Mouse (Mus musculus): ENCODE measurements at regions not wholly inside any gene's neighbourhood (a gene's known extent, or its start where the extent isn't known, plus 50 kb on each side); places are given as distances from the start of the nearest gene placed in this dataset.

GRCm38 (mm10) chr2:160421216-160421911 is 54.5 kb upstream of the Mafb start:
- WGBS, result 23% methylated on average over 13 of the region's 13 CpGs
- Histone ChIP-seq H3K4me1 (replicated peaks) (peaks cover 10% of the 10 kb centered on the region), H3K9me3 (replicated peaks) (no peaks in the 10 kb centered on the region), H3K27ac (no peak overlapping the region), H3K9ac (no peak overlapping the region), H3K27me3 (no peaks in the 10 kb centered on the region), H3K4me2 (peak overlapping the region; percentile 47), H3K4me3 (no peak overlapping the region), H3K36me3 (no peaks in the 10 kb centered on the region)
- no peak; the same call in 1 of the 2 replicates for ATAC-seq (replicated peaks; ENCODE audit: insufficient number of reproducible peaks, insufficient read depth, low FRiP score, low read depth)

GRCm38 (mm10) chr2:160424491-160424890 is 57.6 kb upstream of the Mafb start:
- Histone ChIP-seq H3K9me3 (replicated peaks) (no peaks in the 10 kb centered on the region), H3K4me1 (replicated peaks) (peaks cover 10% of the 10 kb centered on the region), H3K27me3 (no peaks in the 10 kb centered on the region), H3K27ac (no peak overlapping the region), H3K9ac (no peak overlapping the region), H3K4me3 (no peak overlapping the region), H3K4me2 (no peak overlapping the region), H3K36me3 (no peaks in the 10 kb centered on the region)
- WGBS, result 86% methylated on average over 7 of the region's 7 CpGs
- ATAC-seq (replicated peaks; ENCODE audit: insufficient number of reproducible peaks, insufficient read depth, low FRiP score, low read depth), result no peak

- 57% methylated on average over 10 of the region's 10 CpGs for WGBS
- Histone ChIP-seq H3K9me3 (replicated peaks) (no peaks in the 10 kb centered on the region), H3K36me3 (no peaks in the 10 kb centered on the region), H3K4me3 (no peak overlapping the region), H3K4me1 (replicated peaks) (0 out of 2 replicates have a peak, but pooled peaks cover 2% of the 10 kb centered on the region), H3K27ac (no peak overlapping the region), H3K4me2 (no peak overlapping the region), H3K27me3 (no peaks in the 10 kb centered on the region), H3K9ac (no peak overlapping the region)
- ATAC-seq (replicated peaks; ENCODE audit: insufficient number of reproducible peaks, insufficient read depth, low FRiP score, low read depth), result no peak
These were observed 60.6 kb upstream of the Mafb start for GRCm38 (mm10) chr2:160427431-160427830.

GRCm38 (mm10) chr2:160433252-160433651 is 66.4 kb upstream of the Mafb start:
- peaks cover 19% of the 10 kb centered on the region for H3K4me1 ChIP-seq (replicated peaks)
- H3K4me2 ChIP-seq, result no peak overlapping the region
- H3K36me3 ChIP-seq, result no peaks in the 10 kb centered on the region
- H3K27me3 ChIP-seq, result no peaks in the 10 kb centered on the region
- H3K9me3 ChIP-seq (replicated peaks), result no peaks in the 10 kb centered on the region
- H3K27ac ChIP-seq, result peak overlapping the region; percentile 79
- WGBS, result 31% methylated on average over 10 of the region's 10 CpGs
- no peak overlapping the region for H3K4me3 ChIP-seq
- peak; percentile 79 for ATAC-seq (replicated peaks; ENCODE audit: insufficient number of reproducible peaks, insufficient read depth, low FRiP score, low read depth)
- no peak overlapping the region for H3K9ac ChIP-seq

- Histone ChIP-seq H3K9ac (no peak overlapping the region), H3K4me3 (no peak overlapping the region), H3K4me1 (replicated peaks) (peaks cover 24% of the 10 kb centered on the region), H3K27me3 (no peaks in the 10 kb centered on the region), H3K4me2 (no peak overlapping the region), H3K36me3 (no peaks in the 10 kb centered on the region), H3K27ac (no peak overlapping the region), H3K9me3 (replicated peaks) (no peaks in the 10 kb centered on the region)
- no peak for ATAC-seq (replicated peaks; ENCODE audit: insufficient number of reproducible peaks, insufficient read depth, low FRiP score, low read depth)
- WGBS, result 49% methylated on average over 5 of the region's 5 CpGs
These were observed 67.8 kb upstream of the Mafb start for GRCm38 (mm10) chr2:160434701-160435100.

- H3K4me2 ChIP-seq, result no peak overlapping the region
- H3K4me3 ChIP-seq, result no peak overlapping the region
- no peak overlapping the region for H3K27ac ChIP-seq
- no peaks in the 10 kb centered on the region for H3K36me3 ChIP-seq
- H3K9ac ChIP-seq, result no peak overlapping the region
- no peaks in the 10 kb centered on the region for H3K9me3 ChIP-seq (replicated peaks)
- H3K27me3 ChIP-seq, result no peaks in the 10 kb centered on the region
- ATAC-seq (replicated peaks; ENCODE audit: insufficient number of reproducible peaks, insufficient read depth, low FRiP score, low read depth), result no peak
- 71% methylated on average over 3 of the region's 3 CpGs for WGBS
- peaks cover 26% of the 10 kb centered on the region for H3K4me1 ChIP-seq (replicated peaks)
These were observed 68.8 kb upstream of the Mafb start for GRCm38 (mm10) chr2:160435622-160436021.

- H3K9ac ChIP-seq, result no peak overlapping the region
- 67% methylated on average over 2 of the region's 2 CpGs for WGBS
- H3K4me2 ChIP-seq, result no peak overlapping the region
- H3K4me3 ChIP-seq, result no peak overlapping the region
- no peaks in the 10 kb centered on the region for H3K9me3 ChIP-seq (replicated peaks)
- H3K27me3 ChIP-seq, result peaks cover 7% of the 10 kb centered on the region; the same call in 1 of the 2 replicates
- H3K4me1 ChIP-seq (replicated peaks), result peaks cover 18% of the 10 kb centered on the region
- no peaks in the 10 kb centered on the region for H3K36me3 ChIP-seq
- H3K27ac ChIP-seq, result no peak overlapping the region
- no peak for ATAC-seq (replicated peaks; ENCODE audit: insufficient number of reproducible peaks, insufficient read depth, low FRiP score, low read depth)
These were observed 72.2 kb upstream of the Mafb start for GRCm38 (mm10) chr2:160439028-160439427.

GRCm38 (mm10) chr2:160440236-160440635 is 73.4 kb upstream of the Mafb start:
- Histone ChIP-seq H3K4me2 (no peak overlapping the region), H3K36me3 (no peaks in the 10 kb centered on the region), H3K4me3 (no peak overlapping the region), H3K9ac (no peak overlapping the region), H3K4me1 (replicated peaks) (peaks cover 6% of the 10 kb centered on the region; the same call in 1 of the 2 replicates), H3K9me3 (replicated peaks) (no peaks in the 10 kb centered on the region), H3K27ac (no peak overlapping the region), H3K27me3 (peaks cover 12% of the 10 kb centered on the region; the same call in 1 of the 2 replicates)
- 85% methylated on average over 9 of the region's 9 CpGs for WGBS
- no peak for ATAC-seq (replicated peaks; ENCODE audit: insufficient number of reproducible peaks, insufficient read depth, low FRiP score, low read depth)

GRCm38 (mm10) chr2:160451057-160451456 is 84.2 kb upstream of the Mafb start:
- no peak for ATAC-seq (replicated peaks; ENCODE audit: insufficient number of reproducible peaks, insufficient read depth, low FRiP score, low read depth)
- peaks cover 21% of the 10 kb centered on the region for H3K4me1 ChIP-seq (replicated peaks)
- 18% methylated on average over 8 of the region's 8 CpGs for whole genome bisulfite sequencing
- H3K36me3 ChIP-seq, result no peaks in the 10 kb centered on the region
- peak overlapping the region; percentile 80 for H3K4me2 ChIP-seq
- H3K9me3 ChIP-seq (replicated peaks), result no peaks in the 10 kb centered on the region
- peak overlapping the region; percentile 74 for H3K27ac ChIP-seq
- peak overlapping the region; percentile 49 for H3K4me3 ChIP-seq
- peaks cover 13% of the 10 kb centered on the region for H3K27me3 ChIP-seq
- H3K9ac ChIP-seq, result no peak overlapping the region

- H3K9me3 ChIP-seq (replicated peaks), result no peaks in the 10 kb centered on the region
- peak overlapping the region; percentile 48; the same call in 1 of the 2 replicates for H3K9ac ChIP-seq
- peaks cover 20% of the 10 kb centered on the region for H3K4me1 ChIP-seq (replicated peaks)
- peak overlapping the region; percentile 80 for H3K4me2 ChIP-seq
- ATAC-seq (replicated peaks; ENCODE audit: insufficient number of reproducible peaks, insufficient read depth, low FRiP score, low read depth), result peak; percentile 89
- H3K4me3 ChIP-seq, result peak overlapping the region; percentile 49
- WGBS, result 1% methylated on average over 21 of the region's 21 CpGs
- H3K27ac ChIP-seq, result peak overlapping the region; percentile 74
- H3K27me3 ChIP-seq, result peaks cover 9% of the 10 kb centered on the region; the same call in 1 of the 2 replicates
- no peaks in the 10 kb centered on the region for H3K36me3 ChIP-seq
These were observed 84.8 kb upstream of the Mafb start for GRCm38 (mm10) chr2:160451481-160452238.

- Histone ChIP-seq H3K27ac (peak overlapping the region; percentile 74; the same call in 1 of the 2 replicates), H3K4me2 (peak overlapping the region; percentile 80), H3K9me3 (replicated peaks) (no peaks in the 10 kb centered on the region), H3K9ac (no peak overlapping the region; the same call in 1 of the 2 replicates), H3K4me1 (replicated peaks) (peaks cover 18% of the 10 kb centered on the region), H3K27me3 (peaks cover 9% of the 10 kb centered on the region; the same call in 1 of the 2 replicates), H3K36me3 (no peaks in the 10 kb centered on the region), H3K4me3 (peak overlapping the region; percentile 49)
- ATAC-seq (replicated peaks; ENCODE audit: insufficient number of reproducible peaks, insufficient read depth, low FRiP score, low read depth), result no peak
- 33% methylated on average over 6 of the region's 6 CpGs for WGBS
These were observed 85.3 kb upstream of the Mafb start for GRCm38 (mm10) chr2:160452239-160452530.
